Mouse (Mus musculus) embryo, embryonic 10 days (tissue): ENCODE measurements around the gene Rpl18.
A peak's percentile ranks its signal among the peaks of the same experiment; 100 is the strongest.

Experiments used
- DNase-seq: peaks from one replicate; pipeline ENCODE4 v3.0.0-alpha.2; 2015; ENCODE audit warnings: low spot score

Gene Rpl18

GRCm38 (mm10) chr7:45715090-45715708 lies at the start of gene Rpl18:
Gene Rpl18, plus strand, starts transcription at chr7:45715457.
- peak; percentile 97 for DNase-seq

- DNase-seq: no peak
These were observed 49.1 kb upstream of the Rpl18 start, which contains the start of gene Fut2 for GRCm38 (mm10) chr7:45666161-45666560. Gene Fut2, minus strand, starts transcription at chr7:45666394.

- DNase-seq: no peak
These were observed 47.5 kb upstream of the Rpl18 start for GRCm38 (mm10) chr7:45667761-45668160.

- no peak for DNase-seq
These were observed 46.3 kb upstream of the Rpl18 start for GRCm38 (mm10) chr7:45668921-45669320.

GRCm38 (mm10) chr7:45677627-45678295 lies 37.5 kb upstream of the Rpl18 start:
- no peak for DNase-seq

- DNase-seq: no peak
These were observed 36.7 kb upstream of the Rpl18 start for GRCm38 (mm10) chr7:45678513-45678912.

GRCm38 (mm10) chr7:45679966-45680621 lies 35.2 kb upstream of the Rpl18 start:
- peak; percentile 44 for DNase-seq

GRCm38 (mm10) chr7:45681046-45681736 lies 34.1 kb upstream of the Rpl18 start:
- DNase-seq: no peak

- DNase-seq: peak; percentile 95
These were observed 32.8 kb upstream of the Rpl18 start for GRCm38 (mm10) chr7:45682144-45683126.

GRCm38 (mm10) chr7:45683396-45684050 lies 31.7 kb upstream of the Rpl18 start, which contains the start of gene Ntn5:
Gene Ntn5, plus strand, starts transcription at chr7:45684022.
- no peak for DNase-seq

GRCm38 (mm10) chr7:45685811-45686210 lies 29.4 kb upstream of the Rpl18 start:
- DNase-seq: peak; percentile 16

GRCm38 (mm10) chr7:45686841-45687240 lies 28.4 kb upstream of the Rpl18 start:
- DNase-seq: no peak

GRCm38 (mm10) chr7:45689099-45689498 lies 26.2 kb upstream of the Rpl18 start:
- DNase-seq: no peak

- no peak for DNase-seq
These were observed 25.5 kb upstream of the Rpl18 start for GRCm38 (mm10) chr7:45689800-45690199.

GRCm38 (mm10) chr7:45692364-45692763 lies 22.9 kb upstream of the Rpl18 start:
- no peak for DNase-seq

GRCm38 (mm10) chr7:45693921-45694591 lies 21.2 kb upstream of the Rpl18 start, which contains the start of gene Sec1:
Gene Sec1, minus strand, starts transcription at chr7:45694402.
- no peak for DNase-seq

GRCm38 (mm10) chr7:45695098-45695497 lies 20.2 kb upstream of the Rpl18 start:
- DNase-seq: peak; percentile 60

GRCm38 (mm10) chr7:45697894-45698293 lies 17.4 kb upstream of the Rpl18 start:
- no peak for DNase-seq

GRCm38 (mm10) chr7:45699523-45700141 lies 15.6 kb upstream of the Rpl18 start, which contains the start of gene Car11:
Gene Car11, plus strand, starts transcription at chr7:45699843.
- DNase-seq: no peak
